Mouse (Mus musculus) mature B cell (primary cell): ENCODE results near the gene Mark3.

Experiments
- in situ Hi-C: fragments of 300-500 bp; cut with MboI; formaldehyde crosslinking; loops from 2 replicates; pipeline ENCODE4 v1.14.3; 2019

Gene Mark3

DNA sequence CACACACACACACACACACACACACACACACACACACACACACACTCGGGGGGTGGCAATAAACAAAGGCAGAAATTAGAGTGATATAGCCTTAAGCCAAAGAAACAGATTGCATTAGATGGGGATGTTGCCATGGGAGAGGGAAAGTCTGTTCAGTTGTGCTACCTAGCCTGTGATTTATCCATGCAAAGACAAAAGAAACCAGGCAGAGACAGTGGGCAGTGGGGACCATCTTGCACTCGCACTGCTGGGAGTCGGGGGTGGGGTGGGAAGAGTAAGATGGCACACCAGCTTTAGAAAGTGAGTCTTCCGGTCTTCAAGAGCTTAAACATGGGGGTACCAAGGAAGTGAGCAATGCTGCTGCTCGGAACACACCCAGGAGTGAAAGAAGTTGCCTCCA is 14.0 kb upstream of the Mark3 start:
- in situ Hi-C loops, result no loop called here

DNA sequence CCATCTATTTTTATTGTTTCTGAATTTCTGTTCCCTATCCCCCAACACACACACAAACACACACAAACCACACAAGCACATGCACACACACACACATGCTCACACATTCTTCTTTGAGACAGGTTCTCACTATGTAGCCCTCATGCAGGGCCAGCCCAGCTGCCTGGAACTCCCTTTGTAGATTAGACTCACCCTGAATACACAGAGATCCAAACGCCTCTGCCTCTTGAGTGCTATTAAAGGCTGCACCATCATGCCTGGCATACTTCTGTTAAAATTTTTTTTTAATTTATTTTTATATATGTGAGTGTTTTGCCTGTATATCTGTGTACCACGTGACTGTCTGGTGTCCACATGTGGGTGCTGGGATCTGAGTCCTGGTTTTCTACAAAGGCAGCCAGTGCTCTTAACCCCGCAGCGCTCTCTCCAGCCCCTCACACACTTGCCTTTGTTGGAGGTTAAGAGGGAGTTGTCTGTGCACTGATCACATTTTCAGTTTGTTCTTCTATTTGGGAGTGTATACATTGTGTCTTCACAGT is 12.0 kb upstream of the Mark3 start:
- in situ Hi-C loops, result no loop called here

DNA sequence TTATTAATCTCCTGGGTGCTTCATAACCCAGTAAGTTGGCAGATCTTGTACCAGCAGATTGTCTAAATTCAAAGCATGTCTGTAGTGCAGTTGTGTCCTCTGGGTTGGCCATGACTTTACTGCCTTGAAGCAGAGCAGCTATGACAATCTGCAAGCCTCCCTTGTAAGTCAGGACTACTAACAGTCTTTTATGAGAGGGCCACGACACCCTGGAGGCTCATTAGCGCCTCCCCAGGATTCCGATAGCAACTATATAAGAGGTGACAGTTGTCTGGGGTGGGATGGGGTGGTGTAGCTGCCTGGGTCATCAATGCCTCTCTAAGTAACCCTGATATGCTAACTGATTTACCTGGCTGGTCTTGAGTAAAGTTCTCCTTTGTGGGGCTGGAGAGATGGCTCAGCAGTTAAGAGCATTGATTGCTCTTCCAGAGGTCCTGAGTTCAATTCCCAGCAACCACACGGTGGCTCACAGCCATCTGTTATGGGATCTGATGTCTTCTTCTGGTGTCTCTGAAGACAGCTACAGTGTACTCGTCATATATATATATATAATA is 11.2 kb upstream of the Mark3 start:
- in situ Hi-C loops, result no loop called here

DNA sequence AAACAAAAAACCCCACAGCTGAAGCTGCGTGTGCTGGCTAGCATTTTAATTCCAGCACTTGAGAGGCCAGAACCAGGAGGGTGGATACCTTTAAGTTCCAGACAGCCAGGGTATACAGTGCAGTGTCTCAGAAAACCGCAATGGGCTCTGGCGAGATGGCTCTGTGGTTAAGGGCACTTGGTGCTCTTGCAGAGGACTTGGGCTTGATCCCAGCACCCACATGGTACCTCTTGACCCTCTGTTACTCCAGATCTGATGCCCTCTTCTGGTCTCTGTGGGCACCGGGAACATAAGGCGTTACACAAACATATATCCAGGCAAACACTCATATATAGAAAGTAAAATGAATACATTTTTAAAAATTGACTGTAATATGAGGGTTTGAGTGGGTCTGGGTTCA is 9.0 kb upstream of the Mark3 start:
- in situ Hi-C loops, result no loop called here

DNA sequence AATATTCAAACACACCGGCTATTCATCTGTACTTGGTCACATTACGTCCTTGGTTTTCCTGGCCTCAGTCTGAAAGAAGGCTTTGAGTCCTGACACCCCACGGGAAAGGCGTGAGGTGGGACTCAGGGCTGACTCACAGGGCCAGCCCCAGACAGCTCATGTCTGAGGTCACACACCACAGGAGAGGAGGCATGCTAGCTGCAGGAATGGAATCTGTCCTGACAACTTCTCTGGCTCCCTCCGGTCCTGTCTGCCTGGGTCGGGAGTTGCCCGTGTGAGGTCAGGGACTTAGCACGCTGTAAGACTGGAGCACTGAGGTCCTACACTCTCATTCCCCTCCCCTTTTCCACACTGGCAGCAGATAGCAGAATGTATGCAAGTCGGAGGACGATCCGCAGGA is 5.5 kb upstream of the Mark3 start:
- in situ Hi-C loops, result no loop called here

DNA sequence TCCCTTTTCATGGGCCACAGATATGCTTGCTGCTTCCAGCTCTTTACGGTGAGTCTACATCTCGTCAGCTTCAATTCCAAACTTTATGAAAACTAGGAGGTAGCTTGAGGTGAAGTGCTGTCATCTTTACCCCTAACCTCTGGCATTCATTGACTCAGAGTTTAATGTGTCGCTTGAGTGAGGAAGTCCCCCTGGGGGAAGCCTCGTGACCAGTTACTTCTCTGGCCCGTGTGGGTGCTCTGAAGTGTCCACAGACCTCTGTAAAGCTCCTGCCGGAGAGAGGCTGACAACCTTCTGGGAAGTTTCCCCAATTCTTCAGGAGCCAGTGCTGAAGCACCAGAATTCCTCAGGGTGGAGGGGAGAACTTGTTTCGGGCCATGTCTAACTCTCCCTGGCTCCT is 1.9 kb upstream of the Mark3 start:
- in situ Hi-C loops, result no loop called here

DNA sequence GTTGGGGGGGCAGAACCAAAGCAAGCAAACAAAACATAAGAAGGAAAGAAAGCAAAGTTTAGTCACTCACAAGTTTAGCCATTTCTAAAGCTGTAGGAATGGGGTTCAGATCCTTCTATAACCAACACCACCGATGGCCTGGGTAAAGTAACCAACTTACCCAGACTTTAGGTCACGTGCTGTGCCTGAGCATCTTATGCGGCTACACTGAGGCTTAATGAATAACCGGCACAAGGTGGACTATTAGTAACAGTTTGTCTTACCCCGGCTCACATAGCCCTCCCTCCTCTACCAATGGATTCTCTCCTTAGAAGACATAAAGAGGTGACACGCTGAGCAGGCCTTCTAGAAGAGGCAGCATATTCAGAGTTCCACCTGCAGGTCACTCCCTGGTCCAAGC is 1.0 kb upstream of the Mark3 start:
- in situ Hi-C loops, result no loop called here

DNA sequence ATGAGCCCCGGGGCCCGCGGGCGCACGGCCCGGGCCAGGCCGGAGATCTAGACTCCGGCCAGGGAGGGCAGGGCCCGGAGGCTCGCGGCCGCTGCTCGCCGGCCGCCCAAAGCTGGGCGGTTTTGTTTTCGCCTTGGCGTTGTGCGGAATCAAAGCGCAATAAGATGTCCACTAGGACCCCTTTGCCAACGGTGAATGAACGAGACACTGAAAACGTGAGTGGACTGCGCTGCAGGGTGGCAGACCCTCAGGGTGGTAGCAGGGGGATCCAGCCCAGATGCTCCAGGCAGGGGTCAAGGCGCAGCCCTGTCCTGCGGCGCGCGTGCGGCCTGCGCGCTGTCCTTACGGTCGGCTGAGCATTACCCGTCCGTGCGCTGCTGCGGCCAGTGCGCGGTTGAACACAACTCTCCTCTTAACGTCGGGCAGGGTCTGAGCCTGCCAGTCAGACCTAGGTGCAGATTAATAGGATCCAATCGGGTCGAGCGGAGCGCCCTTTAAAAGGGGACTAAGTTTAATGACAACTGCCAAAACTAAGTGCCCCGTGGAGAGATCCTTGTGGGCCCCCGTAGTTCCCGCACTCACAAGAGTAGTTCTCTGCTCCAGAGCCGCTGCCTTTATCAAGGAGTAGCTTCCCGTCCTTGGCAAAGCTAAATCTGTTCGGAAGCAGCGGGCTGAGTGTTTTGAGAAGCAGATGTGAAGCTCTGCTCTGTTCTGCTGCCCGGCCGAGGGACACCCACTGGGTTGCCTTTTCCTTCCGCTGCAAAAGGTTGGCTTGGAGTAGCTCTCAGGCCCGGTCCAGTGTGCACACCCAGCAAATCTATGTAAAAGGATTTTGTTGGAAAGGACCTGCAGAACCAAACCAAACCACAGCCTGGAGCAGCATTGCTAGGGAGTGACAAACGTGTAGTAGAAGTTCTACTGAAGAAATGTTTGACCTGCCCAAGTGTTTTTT is 840 bp downstream of the Mark3 start:
- in situ Hi-C loops, result no loop called here

DNA sequence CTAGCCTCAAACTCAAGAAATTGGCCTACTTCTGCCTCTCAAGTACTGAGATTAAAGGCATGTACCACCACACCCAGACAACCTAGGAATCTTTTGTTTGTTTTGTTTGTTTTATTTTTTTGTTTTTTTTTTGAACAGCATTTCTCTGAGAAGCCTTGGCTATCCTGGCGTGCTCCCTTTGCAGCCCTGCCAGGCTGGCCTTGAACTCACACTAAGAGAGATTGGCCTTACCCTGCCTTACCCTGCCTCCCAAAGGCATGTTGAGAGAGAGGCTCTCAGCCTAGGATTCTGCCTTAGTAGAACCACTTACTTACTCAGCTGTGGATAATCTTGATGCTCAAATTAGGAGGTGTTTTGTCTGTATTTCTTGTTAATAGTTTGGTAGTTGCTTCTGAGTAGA is 8.7 kb downstream of the Mark3 start:
- in situ Hi-C loops, result no loop called here

DNA sequence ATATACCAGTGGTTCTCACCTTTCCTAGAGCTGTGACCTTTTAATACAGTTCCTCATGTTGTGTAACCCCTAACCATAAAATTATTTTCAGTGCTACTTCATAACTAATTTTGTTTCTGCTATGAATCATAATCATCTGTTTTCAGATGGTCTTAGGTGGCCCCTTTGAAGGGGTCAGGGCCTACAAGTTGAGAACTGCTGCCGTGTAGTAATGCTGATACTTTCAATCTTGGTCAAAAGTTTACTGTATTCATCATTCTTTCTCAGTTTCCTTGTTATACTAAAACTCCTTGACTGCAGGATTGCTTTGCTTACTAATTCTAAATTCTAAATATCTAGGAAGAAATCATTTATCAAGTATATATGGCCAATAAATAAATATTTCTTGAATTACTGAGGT is 10.1 kb downstream of the Mark3 start:
- in situ Hi-C loops, result no loop called here

DNA sequence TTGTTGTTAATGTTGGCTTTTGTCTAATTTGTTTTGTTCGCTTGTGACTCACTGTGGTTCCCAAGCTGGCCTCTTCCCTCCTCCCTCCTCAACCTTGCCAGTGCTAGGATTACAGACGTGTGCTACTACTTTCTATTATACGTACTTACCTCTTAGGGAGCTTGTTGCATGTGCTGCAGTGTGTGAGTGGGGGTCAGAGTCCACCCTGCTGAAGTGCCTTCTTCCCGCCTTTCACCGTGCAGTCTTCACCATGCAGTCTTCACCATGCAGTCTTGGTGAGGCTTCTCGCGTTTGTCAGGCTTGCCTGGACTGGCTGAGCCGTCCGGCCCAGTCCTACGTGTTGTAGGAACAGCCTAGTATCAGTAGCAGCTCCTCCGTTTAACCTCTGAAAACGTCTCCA is 12.9 kb downstream of the Mark3 start:
- in situ Hi-C loops, result no loop called here

DNA sequence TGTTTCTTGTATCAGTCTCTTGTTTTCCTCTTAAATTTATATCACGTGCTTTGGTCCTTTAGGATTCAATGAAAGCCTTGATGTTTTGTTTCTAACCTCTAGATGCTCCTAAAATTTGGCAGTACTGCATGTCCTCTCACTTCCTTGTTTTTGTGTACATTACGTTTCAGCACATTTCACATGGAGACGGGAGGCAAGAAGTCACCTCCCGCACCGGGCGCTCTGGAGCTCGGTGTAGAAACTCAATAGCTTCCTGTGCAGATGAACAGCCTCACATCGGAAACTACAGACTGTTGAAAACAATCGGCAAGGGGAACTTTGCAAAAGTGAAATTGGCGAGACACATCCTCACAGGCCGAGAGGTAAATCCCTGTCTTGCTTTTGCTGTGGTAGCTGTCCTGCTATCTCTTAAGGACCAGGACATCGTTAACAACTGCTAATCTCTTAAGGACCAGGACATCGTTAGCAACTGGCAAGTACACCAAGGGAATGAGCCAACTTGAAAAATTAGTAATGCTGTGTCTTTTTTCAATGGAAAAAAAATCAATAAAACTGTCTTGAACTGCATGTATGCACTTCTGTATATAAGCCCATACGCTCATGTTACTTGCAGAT is 18.2 kb downstream of the Mark3 start:
- in situ Hi-C loops, result no loop called here

DNA sequence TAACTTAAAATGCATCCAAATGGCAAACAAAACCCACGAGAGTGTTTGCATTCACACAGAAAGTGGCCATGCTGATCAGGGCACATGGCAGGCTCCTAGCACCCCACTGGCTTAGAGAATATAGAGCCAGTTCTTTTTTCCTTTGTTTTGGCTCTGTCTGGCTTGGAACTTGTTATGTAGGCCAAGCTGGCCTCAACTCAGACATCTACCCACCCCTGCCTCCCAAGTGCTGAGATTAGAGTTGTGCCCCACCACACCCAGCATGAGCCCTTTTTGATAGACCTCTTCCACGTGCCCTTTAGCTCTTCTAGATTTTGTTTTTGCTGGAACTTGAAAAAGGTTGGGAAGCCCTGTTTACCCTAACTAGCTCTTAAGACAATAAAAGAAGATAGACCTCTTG is 19.5 kb downstream of the Mark3 start:
- in situ Hi-C loops, result no loop called here

DNA sequence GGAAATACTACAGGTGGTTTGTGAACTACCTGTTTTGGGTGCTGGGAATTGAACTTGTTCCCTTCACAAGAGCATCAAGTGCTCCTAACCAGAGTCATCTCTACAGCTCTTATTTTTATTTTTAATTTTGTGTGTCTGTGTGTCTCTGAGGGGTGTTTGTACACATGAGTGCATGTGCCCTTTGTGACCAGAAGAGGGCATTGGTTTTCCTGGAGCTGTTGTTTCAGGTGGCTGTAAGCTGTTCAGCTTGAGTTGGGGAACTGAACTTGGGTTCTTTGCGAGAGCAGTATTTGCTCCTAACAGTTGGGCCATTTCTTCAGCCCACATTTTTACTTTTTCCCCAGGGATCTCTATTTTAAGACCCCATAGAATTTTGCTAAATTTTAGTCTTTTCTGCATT is 23.0 kb downstream of the Mark3 start:
- in situ Hi-C loops, result no loop called here

DNA sequence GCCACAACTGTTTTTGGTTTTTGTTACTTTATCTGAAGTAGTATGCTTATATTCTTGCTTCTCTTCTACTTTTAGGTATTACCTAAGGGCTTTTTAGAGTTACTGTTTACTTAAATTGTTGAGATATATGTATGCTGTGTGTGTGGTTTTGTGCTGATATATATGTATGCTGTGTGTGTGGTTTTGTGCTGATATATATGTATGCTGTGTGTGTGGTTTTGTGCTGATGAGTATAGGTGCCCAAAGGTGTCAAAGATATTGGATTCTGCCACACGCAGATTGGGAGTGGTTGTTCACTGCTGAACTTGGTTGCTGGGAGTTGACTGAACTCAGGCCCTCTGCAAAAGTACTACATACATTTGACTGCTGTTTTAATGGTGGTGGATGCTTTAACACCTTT is 24.6 kb downstream of the Mark3 start:
- in situ Hi-C loops, result no loop called here

DNA sequence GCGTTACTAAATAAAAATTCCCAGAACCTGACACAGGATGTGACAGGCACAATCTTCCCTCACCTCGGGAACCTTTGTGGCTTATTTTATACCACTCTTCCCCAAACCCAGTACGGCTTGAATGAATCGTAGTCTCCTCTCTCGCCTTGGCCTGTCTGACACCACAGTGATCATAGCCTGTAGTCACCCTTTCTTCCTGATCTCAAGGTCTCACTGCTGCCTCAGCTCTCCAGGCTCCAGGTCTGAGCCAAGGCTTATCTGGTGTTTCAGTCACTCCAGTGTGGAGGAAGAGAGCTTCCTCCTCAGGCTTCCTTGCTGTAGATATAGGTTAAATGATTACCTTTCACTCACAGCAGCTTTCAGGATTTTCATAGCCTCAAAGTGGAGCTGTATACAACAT is 25.3 kb downstream of the Mark3 start:
- in situ Hi-C loops, result no loop called here

DNA sequence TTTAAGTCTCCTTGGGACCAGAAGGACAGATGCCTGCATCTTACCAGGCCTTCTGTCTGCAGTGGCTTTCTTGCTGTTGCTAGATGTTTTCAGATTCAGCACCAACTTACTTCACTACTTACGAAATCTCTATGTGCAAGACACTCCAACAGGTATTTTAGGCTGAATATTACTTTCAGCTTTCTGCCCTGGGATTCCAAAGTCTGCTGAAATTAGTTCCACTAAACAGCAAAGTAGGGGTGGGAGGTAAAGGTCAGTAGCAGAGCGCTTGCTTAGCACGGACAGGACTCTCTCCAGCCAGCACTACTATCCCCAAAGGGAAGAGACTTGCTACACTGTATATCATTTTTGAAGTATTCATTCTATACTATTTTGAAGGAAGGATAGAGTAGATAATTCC is 29.5 kb downstream of the Mark3 start:
- in situ Hi-C loops, result no loop called here

DNA sequence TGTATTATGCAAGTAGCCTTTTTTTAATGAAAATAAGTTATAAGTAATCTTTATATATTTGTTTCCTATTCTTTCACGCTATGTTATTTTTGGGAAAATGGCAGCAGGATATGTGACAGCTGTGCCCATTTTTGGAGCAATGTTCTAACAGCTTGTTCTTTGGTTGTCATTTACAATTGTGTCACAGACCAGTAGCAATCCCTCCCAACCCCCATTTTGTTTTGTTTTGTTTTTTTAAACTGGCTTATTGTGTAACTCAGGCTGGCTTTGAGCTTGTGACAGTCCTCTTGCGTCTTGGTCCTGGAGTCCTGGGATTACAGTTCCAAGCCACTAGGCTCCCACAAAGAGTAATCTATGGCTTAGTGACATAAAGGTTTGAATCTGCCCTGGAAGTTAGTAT is 31.3 kb downstream of the Mark3 start:
- in situ Hi-C loops, result no loop called here

DNA sequence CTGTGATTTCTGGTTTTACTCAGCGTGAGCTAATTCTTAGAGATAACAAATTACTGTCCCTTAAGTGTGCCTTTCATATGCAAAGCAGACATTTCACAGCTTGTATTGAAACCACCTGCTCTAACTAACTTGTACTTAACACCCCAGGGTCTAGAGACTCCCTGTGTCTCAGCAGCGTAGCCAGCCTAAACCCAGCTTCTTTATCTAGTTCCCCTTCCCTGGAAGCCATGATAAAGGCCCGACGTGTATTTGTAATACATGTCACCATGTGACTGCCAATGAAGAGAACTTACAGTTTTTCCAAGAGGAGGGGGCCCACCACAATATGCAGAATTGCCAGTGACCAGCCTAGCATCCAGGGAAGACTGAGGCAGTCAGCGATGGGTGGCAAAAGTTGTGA is 33.7 kb downstream of the Mark3 start:
- in situ Hi-C loops, result no loop called here

DNA sequence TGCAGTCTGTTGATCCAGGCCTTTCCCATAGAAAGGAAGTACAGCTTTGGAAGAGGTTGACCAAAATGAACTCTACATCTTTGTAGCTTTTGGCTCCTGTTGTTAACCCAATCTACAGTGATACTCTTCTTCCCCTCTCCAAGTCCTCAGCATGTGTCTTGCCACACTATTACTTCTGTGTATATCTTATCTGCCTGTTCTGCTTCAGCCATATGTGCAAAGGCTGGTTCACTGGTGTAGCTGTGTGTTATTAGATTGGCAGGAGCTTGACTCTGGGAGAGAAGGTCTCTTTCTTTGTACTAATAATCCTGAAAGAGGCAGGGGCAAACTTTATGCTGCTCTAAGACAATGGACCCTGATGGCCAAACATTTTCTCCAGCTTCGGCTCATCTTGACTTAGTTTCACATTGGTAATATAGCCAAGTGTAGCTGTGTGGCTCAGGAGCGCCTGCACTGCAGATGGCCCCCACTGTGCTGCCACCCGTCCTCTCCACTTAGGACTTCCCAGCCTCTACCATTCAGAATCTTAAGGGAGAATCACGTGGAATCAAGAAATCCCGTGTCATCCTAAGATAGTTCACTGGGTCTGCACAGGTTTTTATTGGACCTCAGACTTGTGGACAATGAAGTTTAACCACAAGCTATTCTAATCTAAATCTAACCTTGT is 40.3 kb downstream of the Mark3 start:
- in situ Hi-C loops, result no loop called here

DNA sequence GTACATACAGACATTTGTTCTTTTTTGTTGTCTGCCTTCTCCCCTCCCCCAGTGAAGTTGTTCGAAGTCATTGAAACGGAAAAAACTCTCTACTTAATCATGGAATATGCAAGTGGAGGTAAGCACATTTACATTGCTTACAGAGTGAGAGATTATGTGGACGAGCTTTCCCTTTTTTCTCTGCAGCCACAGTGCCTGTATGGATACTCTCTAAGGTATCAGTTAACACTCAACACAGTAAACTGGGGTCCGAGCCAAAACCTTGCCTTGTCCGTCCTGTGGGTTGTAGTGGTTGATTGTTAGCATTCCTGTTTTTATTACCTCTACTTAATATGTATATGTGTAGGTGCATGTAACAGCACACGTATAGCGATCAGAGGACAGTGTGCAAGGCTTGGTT is 43.9 kb downstream of the Mark3 start:
- in situ Hi-C loops, result no loop called here

DNA sequence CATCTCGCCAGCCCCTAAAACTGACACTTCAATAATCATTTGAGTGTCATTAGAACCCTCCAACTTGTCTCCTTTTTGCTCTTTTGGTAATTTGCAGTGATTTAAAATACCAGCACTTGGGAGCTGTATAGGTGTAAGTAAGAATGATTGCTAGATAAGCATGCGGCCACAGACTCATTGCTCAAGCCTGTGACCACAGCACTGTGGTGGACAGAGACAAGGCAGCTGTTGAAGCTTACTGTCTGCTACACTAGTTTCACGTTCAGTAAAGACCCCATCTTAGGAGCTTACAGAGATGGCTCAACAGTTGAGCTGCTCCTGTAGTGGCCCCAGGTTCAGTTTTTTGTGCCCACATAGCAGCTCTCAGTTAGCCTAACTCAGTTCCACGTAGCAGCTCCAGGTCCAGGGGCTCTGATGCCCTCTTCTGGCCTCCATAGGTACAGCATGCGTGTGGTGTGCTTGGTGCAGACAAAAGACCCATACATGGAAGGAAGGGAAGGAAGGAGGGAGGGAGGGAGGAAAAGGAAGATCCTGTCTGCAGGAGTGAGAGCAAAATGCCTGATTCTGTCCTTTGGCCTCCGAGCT is 73.8 kb downstream of the Mark3 start:
- in situ Hi-C loops, result no loop called here
